Mouse (Mus musculus) myocyte (in vitro differentiated cells): Measurements from ENCODE around the gene Dlgap1.

Experiments
- CEBPB ChIP-seq: IDR thresholded peaks from 2 replicates; pipeline ENCODE4 v1.6.1; 2011; ENCODE audit warnings: mild to moderate bottlenecking, moderate library complexity; ENCODE audit not compliant: poor library complexity, insufficient read depth, severe bottlenecking
- E2F4 ChIP-seq: IDR thresholded peaks from one replicate; pipeline ENCODE4 v1.6.1; 2011; ENCODE audit warnings: mild to moderate bottlenecking, control low read depth, moderate library complexity; ENCODE audit not compliant: insufficient read depth
- MAX ChIP-seq: IDR thresholded peaks from one replicate; pipeline ENCODE4 v1.6.1; 2011; ENCODE audit warnings: low read depth, mild to moderate bottlenecking, control low read depth
- MYOD1 ChIP-seq, 3 experiments: IDR thresholded peaks; one replicate each; pipeline ENCODE4 v1.6.1; 2011; ENCODE audit warnings: control low read depth in 2 of 3, low read depth in 2 of 3, mild to moderate bottlenecking in 2 of 3, moderate library complexity in 1 of 3; ENCODE audit not compliant: insufficient read length in 2 of 3, control insufficient read depth in 1 of 3
- POLR2A ChIP-seq: IDR thresholded peaks from one replicate; pipeline ENCODE4 v1.6.1; 2011; ENCODE audit warnings: low read depth, mild to moderate bottlenecking, control low read depth, moderate library complexity; ENCODE audit not compliant: insufficient read length
- POLR2AphosphoS2 ChIP-seq: IDR thresholded peaks from one replicate; pipeline ENCODE4 v1.6.1; 2011; ENCODE audit warnings: low read depth, control low read depth; ENCODE audit not compliant: insufficient read length
- SRF ChIP-seq: IDR thresholded peaks from one replicate; pipeline ENCODE4 v1.6.1; 2011; ENCODE audit warnings: low read depth; ENCODE audit not compliant: control insufficient read depth, insufficient read length
- TCF12 ChIP-seq: IDR thresholded peaks from one replicate; pipeline ENCODE4 v1.6.1; 2011; ENCODE audit warnings: mild to moderate bottlenecking, control low read depth; ENCODE audit not compliant: poor library complexity, insufficient read depth, severe bottlenecking
- TCF3 ChIP-seq: IDR thresholded peaks from one replicate; pipeline ENCODE4 v1.6.1; 2011; ENCODE audit warnings: low read depth, control low read depth; ENCODE audit not compliant: insufficient read length
- USF1 ChIP-seq: IDR thresholded peaks from one replicate; pipeline ENCODE4 v1.6.1; 2011; ENCODE audit warnings: low read depth, mild to moderate bottlenecking, control low read depth, moderate library complexity

DNA sequence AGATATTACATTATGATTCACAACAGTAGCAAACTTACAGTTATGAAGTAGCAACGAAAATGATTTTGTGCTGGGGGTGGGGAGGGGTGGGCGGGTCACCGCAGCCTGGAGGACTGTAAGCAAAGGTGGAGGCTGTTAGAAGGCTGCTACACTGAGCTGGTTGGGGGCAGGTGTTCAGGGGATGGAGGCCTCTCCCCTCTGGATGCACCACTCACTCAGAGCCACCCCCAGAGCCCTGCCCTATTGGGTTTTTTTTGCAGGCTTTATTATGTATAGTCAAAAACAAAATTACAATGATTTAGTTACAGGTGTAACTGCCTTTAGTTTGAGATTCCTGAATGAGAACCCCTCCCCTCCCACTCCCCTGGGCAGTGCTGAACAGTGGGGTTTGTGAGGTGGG, 895.8 kb downstream of the Dlgap1 start:
- no peak for TF ChIP-seq MAX
- TF ChIP-seq POLR2A: no peak
- TF ChIP-seq TCF3: no peak
- TF ChIP-seq USF1: no peak
- no peak for TF ChIP-seq TCF12
- TF ChIP-seq POLR2AphosphoS2: peak; percentile 45
- TF ChIP-seq E2F4: no peak
- TF ChIP-seq SRF: no peak
- no peak for TF ChIP-seq CEBPB
- TF ChIP-seq MYOD1 (IDR thresholded peaks at IDR 0.05; ENCODE audit: control insufficient read depth in 1 of 3, insufficient read length in 2 of 3, low read depth in 2 of 3): no peak
